Mouse (Mus musculus) hematopoietic stem cell, adult 5-6 weeks (primary cell): ENCODE results near the gene Slc4a4. TPM values are rescaled to one million over a fixed set of nuclear protein-coding genes. Genes with fewer than 3 reads are reported as not detected.
A peak's percentile ranks its signal among the peaks of the same experiment; 100 is the strongest.
"Not testable (repeated sequence)": the region's sequence is repeated elsewhere in the genome, so short reads cannot be mapped to it uniquely, and the experiment has no call there.

Experiments
- ATAC-seq, 2 experiments: fragments of 125-278 bp in 1 of 2; replicated peaks in 1 of 2; 2 replicates each; pipeline ENCODE4 v1.8.0; 2016 to 2017; ENCODE audit warnings: inconsistent platforms in 2 of 2, mild to moderate bottlenecking in 2 of 2, moderate number of reproducible peaks in 2 of 2, low read depth in 1 of 2, moderate TSS enrichment in 1 of 2; ENCODE audit not compliant: low FRiP score in 2 of 2, poor library complexity in 2 of 2, severe bottlenecking in 2 of 2, insufficient read depth in 1 of 2, low TSS enrichment in 1 of 2
- total RNA-seq: library from RNA; stranded (forward); fragments of 172-1452, 232-1000 nt; gene quantifications from 2 replicates; pipeline ENCODE4 v1.2.3, GENCODE M21; 2017

The Slc4a4 gene
- total RNA-seq, 1 experiment from 2014 or later = 0.05 TPM

DNA sequence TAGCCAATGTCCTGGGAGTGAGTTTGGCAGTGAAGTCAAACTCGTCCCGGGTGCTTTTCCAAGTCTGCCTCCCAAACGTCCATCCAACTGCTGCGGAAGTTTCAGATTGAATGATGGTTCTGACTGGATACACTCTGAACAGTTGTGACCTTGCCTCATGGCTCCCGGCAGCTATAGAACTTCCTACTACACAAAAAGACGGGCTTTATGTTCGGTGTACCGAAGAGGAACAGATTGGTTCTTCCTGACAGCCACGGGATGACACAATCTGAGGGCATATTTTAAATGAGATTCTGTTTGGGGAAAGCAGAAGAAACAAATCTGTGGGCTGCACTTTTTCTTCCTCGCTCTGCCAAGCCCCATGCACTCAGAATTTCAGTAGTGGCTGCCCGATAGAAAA is 201.8 kb downstream of the Slc4a4 start:
- no peak for ATAC-seq

DNA sequence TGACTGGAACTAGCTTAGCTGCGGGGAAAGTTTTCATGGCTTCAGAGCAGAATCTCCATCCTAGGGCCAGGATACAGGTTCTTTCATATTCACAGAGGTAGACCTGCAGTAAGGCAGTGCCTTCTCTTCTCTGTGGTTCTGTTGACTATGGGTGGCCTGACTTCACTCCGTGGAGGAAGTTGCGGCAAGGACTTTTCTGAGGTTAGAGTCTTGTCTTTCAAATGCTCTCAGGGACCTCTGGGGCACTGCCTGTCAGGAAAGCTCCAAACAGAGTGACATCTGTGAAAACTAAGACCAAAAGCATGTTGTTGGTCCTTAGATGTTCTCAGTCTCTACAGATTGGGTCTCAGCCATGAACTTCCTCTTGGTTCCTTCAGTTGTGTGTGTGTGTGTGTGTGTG is 203.5 kb downstream of the Slc4a4 start:
- no peak for ATAC-seq

GRCm38 (mm10) chr5:89096371-89096770 is 209.8 kb downstream of the Slc4a4 start:
- ATAC-seq = no peak

DNA sequence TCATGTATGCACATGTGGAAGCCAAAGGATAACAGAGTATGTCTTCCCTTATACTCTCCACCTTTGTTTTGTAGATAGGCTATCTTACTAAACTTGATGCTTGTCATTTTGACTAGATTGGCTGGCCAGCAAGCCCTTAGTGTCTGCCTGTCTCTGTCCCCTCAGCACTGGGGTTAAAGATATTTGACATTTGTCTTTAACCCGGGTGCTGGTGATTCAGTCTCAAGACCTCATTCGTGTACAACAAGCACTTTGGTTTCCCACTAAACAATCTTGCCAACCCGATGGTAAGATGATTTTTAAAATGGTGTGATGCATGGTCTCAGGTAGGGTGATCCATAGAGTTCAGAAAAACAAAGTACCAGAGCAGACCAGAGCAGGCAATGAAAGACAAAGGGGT is 210.7 kb downstream of the Slc4a4 start:
- no peak for ATAC-seq

DNA sequence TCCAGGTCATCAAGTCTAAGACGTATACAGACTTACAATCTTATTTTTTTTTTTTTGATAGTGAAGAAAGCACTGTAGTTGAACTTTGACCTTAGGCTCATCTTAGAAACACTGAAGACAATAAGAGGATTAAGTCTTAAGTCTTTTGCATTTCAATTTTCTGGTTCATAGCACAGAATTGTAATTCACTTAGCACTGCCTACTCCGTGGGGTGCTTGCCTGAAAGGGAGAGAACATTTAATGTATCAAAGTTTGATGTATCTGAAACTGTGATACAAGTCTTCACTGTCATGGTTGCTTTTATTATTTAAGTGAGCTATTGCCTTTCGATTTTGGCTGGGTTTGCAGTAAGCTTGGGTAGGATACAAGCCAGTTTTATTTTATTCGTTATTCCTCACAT is 211.5 kb downstream of the Slc4a4 start:
- ATAC-seq = no peak

- ATAC-seq = no peak
Observed at GRCm38 (mm10) chr5:89099886-89100285, 213.3 kb downstream of the Slc4a4 start.

DNA sequence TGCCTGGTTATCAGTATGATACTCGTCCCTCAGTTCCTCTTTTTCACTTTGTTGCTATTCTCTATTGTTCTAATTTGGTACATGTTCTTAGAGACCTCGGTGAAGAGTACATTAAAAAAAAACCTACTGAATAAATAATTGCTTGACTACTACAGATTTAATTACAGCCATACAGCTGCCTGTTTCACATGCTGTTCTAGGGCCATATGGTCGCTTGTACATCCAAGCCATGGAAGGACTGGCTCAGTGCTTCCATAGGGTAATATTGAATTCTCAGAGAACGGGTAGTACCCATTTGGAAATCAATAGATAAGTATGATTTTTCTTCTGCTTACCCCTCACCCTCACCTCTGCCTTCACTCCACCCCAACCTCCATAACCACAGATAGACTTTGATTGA is 215.9 kb downstream of the Slc4a4 start:
- ATAC-seq = peak in 1 of 2 experiments; percentile 42; a peak in 1 of 4 replicates

GRCm38 (mm10) chr5:89105346-89105745 is 218.7 kb downstream of the Slc4a4 start:
- ATAC-seq = no peak

- ATAC-seq = no peak
Observed at GRCm38 (mm10) chr5:89106217-89106616, 219.6 kb downstream of the Slc4a4 start.

- no peak for ATAC-seq
Observed at GRCm38 (mm10) chr5:89108809-89109208, 222.2 kb downstream of the Slc4a4 start.

- no peak for ATAC-seq
Observed at GRCm38 (mm10) chr5:89109832-89110231, 223.2 kb downstream of the Slc4a4 start.

DNA sequence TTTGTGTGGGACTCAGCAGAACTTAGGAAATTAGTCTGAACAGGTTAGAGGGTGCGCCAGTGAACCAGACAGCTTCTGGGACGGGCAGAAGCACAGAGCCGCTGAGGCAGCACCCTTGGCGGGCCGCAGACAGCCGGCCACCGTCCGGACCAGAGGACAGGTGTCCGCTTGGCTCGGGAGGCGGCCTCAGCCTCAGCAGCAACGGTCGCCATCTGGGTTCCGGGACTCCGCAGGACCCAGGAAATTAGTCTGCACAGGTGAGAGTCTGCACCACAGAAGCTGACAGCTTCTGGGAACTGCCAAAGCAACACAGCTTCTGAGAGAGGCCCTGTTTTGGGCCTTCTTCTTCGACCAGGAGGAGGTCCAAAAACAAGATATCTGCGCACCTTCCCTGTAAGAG is 225.4 kb downstream of the Slc4a4 start:
- ATAC-seq = not testable (repeated sequence)

- ATAC-seq = no peak
Observed at GRCm38 (mm10) chr5:89120881-89121280, 234.3 kb downstream of the Slc4a4 start.

DNA sequence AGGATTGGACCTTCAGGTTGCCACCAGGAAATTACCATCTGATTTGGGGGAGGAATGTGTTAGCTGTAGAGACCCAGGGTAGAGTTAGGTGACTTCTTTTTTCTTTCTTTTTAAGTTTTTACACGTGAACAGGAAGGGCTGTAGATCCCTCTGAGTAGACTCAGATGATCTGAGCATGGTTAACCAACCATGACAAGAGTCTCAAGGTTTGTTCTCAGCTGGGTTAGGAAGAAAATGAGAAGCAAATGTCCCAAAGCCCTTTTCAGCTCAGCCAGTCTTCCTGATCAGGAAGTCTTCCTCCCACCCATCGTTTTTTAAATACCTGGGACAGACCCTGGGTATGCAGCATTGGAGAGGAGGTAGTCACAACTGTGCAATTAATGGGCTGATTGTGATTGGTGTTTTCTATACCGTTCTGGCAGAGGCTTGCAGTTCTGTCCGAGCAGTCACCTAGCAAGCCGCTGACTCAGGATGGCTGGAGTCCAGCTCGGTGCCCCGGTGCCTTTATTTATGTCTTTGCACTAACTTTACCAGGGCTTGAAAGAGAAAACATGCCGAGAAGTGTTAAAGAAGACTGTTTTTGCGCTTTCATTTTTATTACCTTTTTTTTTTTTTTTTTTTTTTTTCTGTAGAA is 236.8 kb downstream of the Slc4a4 start:
- no peak for ATAC-seq

DNA sequence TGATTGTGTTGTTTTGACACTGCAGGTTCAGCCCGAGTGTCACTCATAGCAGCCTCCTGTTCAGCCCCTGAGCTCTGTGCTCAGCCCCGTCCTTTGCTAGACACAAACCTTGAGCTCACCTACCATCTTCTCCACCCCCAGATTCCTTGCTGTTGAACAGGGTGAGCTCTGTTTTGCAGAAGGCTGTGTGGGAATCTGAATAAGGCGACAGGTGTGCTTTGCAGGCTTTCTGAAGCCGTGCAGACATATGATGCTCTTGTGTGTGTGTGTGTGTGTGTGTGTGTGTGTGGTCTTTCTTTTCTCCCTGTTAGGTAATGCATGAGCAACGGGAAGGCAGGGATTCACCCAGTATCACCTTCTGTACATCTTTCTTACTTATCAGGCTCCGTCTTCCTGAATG is 241.6 kb downstream of the Slc4a4 start:
- no peak for ATAC-seq

- ATAC-seq = no peak
Observed at GRCm38 (mm10) chr5:89135776-89136175, 249.2 kb downstream of the Slc4a4 start.

DNA sequence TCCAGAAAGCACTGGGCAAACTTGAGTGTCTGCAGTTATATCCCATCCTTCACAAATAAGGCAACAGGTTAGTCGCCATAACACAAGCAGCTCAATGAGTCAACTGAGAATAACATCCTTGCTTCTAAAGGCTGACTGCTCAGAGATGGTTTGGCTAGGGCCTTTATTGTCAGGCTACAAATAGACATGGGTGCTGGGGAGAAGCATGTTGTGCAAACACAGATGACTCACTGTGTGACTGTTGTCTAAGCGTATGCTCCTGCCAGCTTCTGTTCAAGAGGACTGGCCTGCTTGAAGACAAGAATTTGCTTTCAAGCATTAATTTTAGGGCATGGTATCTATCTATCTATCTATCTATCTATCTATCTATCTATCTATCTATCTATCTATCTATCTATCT is 253.5 kb downstream of the Slc4a4 start:
- ATAC-seq = no peak

DNA sequence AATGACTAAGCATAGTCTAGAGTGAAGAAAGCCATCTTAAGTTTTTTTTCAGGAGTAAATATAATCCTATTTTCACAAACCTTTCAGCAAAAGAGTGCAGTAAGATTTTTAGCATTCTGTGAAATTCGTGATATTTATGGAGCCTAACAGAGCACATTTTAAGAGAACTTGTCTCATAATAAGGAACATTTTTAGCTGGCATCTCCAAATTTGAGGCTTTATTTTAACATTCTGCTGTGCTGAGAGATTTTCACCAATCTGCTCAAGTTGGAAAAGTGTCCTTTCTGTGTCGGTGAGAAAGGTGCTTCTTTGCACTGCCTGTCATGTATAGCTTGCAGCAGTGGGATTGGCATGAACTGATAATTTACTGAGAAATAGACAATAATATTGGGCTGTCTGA is 255.1 kb downstream of the Slc4a4 start:
- ATAC-seq = no peak

DNA sequence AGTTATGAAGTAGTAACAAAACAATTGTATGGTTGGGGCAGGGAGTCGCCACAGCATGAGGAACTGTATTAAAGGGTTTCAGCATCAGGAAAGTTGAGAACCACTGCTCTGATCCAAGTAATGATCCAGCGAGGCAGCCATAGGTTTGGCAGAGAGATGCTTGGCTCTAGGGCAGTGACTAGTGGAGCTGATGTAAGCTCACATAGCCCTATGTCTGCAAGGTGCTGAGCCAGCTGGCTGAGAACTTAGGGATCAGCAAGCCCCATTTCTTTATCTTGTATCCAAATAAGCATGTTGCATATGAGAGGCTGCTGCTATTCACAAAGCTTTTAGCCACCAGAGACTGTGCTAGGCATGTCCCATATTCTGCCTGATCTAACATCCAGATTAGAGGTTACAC is 259.7 kb downstream of the Slc4a4 start:
- no peak for ATAC-seq
